Mouse (Mus musculus): ENCODE measurements around the gene Actr5. TPM values are rescaled to one million over a fixed set of nuclear protein-coding genes. Genes with fewer than 3 reads are reported as not detected.

The Actr5 gene
- polyA plus RNA-seq, 1 experiment from 2014 or later = 15.5 TPM

DNA sequence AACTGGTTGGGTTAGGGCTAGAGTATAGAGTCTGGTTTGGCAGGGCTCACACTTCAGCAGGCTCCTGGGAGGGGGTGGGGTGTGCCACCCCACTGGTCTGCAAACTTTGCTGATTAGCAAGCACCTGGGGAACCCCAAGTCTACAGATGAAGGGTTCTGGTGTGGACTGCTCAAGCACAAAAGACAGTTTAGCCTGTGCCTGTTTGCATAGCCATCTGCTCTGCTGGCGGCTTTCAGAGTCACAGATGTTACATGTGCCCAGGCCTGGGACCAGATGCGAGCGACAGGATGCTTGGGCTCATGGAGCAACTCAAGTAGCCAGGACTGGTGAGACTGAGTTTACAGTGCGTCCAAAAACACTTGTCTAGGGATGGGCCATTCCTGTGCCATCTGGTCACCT is 48.8 kb downstream of the Actr5 start:
- Histone ChIP-seq H3K9me3 (ENCODE audit: low read depth, low read length) (no peaks in the 10 kb centered on the region), H3K36me3 (ENCODE audit: insufficient read depth) (no peaks in the 10 kb centered on the region), H3K4me2 (no peak overlapping the region), H3K27me3 (ENCODE audit: insufficient read depth, low read length) (peaks cover 21% of the 10 kb centered on the region), H3K9ac (no peak overlapping the region), H3K27ac (ENCODE audit: low read depth) (peak overlapping the region; percentile 44; the same call in 1 of the 2 replicates), H3K4me3 (ENCODE audit: low read depth, low read length) (no peak overlapping the region), H3K4me1 (ENCODE audit: insufficient read depth) (peaks cover 5% of the 10 kb centered on the region; the same call in 1 of the 2 replicates)
- no peak for TF ChIP-seq CTCF (IDR thresholded peaks at IDR 0.05; ENCODE audit: low read depth)
- DNase-seq = no peak
- peak; percentile 26; the same call in 1 of the 2 replicates for ATAC-seq (ENCODE audit: insufficient read depth)
- WGBS = 41% methylated on average over 4 of the region's 4 CpGs

DNA sequence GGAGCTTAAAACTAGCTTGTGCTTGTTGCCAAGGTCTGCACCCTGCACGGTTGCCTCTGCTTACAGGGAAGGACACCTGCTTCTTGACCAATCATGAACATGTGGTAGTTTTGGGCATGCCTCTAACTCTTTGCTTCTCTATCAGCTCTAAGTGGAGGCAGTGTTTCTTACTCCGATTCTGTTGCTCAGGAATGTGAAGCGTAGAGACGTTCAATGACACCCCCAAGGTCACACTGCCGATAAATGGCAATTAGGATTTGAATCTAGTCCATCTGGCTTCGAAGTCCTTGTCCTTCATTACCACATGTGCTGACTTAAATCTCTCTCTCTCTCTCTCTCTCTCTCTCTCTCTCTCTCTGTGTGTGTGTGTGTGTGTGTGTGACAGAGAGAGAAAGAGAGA is 49.4 kb downstream of the Actr5 start:
- H3K27me3 ChIP-seq (ENCODE audit: insufficient read depth, low read length) = peaks cover 15% of the 10 kb centered on the region
- H3K4me3 ChIP-seq (ENCODE audit: low read depth, low read length) = no peak overlapping the region
- ATAC-seq (ENCODE audit: insufficient read depth) = no peak
- 51% methylated on average over 6 of the region's 6 CpGs for WGBS
- peaks cover 5% of the 10 kb centered on the region; the same call in 1 of the 2 replicates for H3K4me1 ChIP-seq (ENCODE audit: insufficient read depth)
- no peak overlapping the region for H3K27ac ChIP-seq (ENCODE audit: low read depth)
- no peaks in the 10 kb centered on the region for H3K9me3 ChIP-seq (ENCODE audit: low read depth, low read length)
- H3K4me2 ChIP-seq = no peak overlapping the region
- TF ChIP-seq CTCF (IDR thresholded peaks at IDR 0.05; ENCODE audit: low read depth) = no peak
- no peak for DNase-seq
- no peaks in the 10 kb centered on the region for H3K36me3 ChIP-seq (ENCODE audit: insufficient read depth)
- no peak overlapping the region for H3K9ac ChIP-seq

GRCm38 (mm10) chr2:158674759-158675158 is 50.1 kb downstream of the Actr5 start:
- Histone ChIP-seq H3K27me3 (ENCODE audit: insufficient read depth, low read length) (0 out of 2 replicates have a peak, but pooled peaks cover 8% of the 10 kb centered on the region), H3K4me2 (no peak overlapping the region), H3K4me1 (ENCODE audit: insufficient read depth) (peaks cover 5% of the 10 kb centered on the region; the same call in 1 of the 2 replicates), H3K9ac (no peak overlapping the region), H3K9me3 (ENCODE audit: low read depth, low read length) (no peaks in the 10 kb centered on the region), H3K4me3 (ENCODE audit: low read depth, low read length) (no peak overlapping the region), H3K27ac (ENCODE audit: low read depth) (no peak overlapping the region), H3K36me3 (ENCODE audit: insufficient read depth) (no peaks in the 10 kb centered on the region)
- no peak for DNase-seq
- 75% methylated on average over 7 of the region's 7 CpGs for WGBS
- no peak for ATAC-seq (ENCODE audit: insufficient read depth)
- no peak for TF ChIP-seq CTCF (IDR thresholded peaks at IDR 0.05; ENCODE audit: low read depth)

GRCm38 (mm10) chr2:158675161-158675560 is 50.5 kb downstream of the Actr5 start:
- Histone ChIP-seq H3K4me2 (no peak overlapping the region), H3K4me1 (ENCODE audit: insufficient read depth) (peaks cover 5% of the 10 kb centered on the region; the same call in 1 of the 2 replicates), H3K4me3 (ENCODE audit: low read depth, low read length) (no peak overlapping the region), H3K9ac (no peak overlapping the region), H3K27ac (ENCODE audit: low read depth) (no peak overlapping the region), H3K27me3 (ENCODE audit: insufficient read depth, low read length) (0 out of 2 replicates have a peak, but pooled peaks cover 5% of the 10 kb centered on the region), H3K36me3 (ENCODE audit: insufficient read depth) (no peaks in the 10 kb centered on the region), H3K9me3 (ENCODE audit: low read depth, low read length) (no peaks in the 10 kb centered on the region)
- WGBS = 59% methylated on average over 6 of the region's 6 CpGs
- TF ChIP-seq CTCF (IDR thresholded peaks at IDR 0.05; ENCODE audit: low read depth) = no peak
- ATAC-seq (ENCODE audit: insufficient read depth) (no peak), DNase-seq (no peak)

DNA sequence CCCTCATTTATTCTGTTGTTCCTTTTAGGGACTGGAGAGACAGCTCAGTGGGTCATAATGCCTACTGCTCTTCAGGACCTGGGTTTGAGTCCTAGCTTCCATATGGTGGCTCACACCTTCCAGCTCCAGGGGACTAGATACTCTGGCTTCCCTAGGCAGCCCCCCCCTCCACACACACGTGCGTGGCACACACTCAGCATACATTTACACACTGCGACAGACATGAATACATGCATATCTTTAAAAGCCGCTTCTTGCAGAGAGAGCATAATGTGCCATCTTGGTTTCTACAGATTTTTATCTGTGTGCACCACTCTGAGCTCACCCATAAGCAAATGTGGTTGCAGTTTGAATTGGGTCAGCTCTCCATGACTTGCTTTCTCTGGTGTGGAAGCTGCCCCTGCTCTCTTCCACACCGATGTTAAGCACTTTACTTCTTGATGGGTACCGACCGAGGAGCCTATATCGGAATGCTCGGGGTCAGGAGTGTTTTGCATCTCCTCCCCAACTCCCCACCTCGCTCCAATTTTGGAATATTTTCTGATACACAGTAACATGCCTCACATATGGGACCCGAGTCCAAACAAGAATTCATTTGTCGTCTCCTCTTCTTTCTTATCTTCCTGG is 51.3 kb downstream of the Actr5 start:
- no peak overlapping the region for H3K4me3 ChIP-seq (ENCODE audit: low read depth, low read length)
- no peaks in the 10 kb centered on the region for H3K27me3 ChIP-seq (ENCODE audit: insufficient read depth, low read length)
- H3K4me2 ChIP-seq = no peak overlapping the region
- WGBS = 81% methylated on average over 12 of the region's 12 CpGs
- H3K27ac ChIP-seq (ENCODE audit: low read depth) = no peak overlapping the region
- no peak for TF ChIP-seq CTCF (IDR thresholded peaks at IDR 0.05; ENCODE audit: low read depth)
- H3K9ac ChIP-seq = no peak overlapping the region
- ATAC-seq (ENCODE audit: insufficient read depth) = no peak
- H3K9me3 ChIP-seq (ENCODE audit: low read depth, low read length) = no peaks in the 10 kb centered on the region
- no peaks in the 10 kb centered on the region for H3K36me3 ChIP-seq (ENCODE audit: insufficient read depth)
- peaks cover 5% of the 10 kb centered on the region; the same call in 1 of the 2 replicates for H3K4me1 ChIP-seq (ENCODE audit: insufficient read depth)
- no peak for DNase-seq

DNA sequence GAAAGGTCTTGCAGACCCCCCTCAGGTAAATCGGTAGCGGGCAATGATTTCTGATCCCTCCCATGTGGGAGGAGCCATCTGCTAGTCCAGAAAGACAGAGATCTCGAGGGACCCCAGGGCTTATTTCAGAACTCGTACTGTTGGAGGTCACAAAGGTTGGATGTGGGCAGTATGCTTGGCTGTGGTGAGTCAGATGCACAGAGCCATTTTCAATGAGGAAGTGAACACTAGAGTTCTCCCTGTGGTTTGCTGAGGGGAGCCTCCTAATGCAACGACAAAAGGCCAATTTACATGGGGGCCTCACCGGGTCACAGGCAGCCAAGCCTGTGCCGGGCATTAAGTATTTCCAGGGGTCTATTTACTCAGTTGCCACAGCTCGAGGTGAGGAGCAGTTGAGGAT is 53.3 kb downstream of the Actr5 start:
- Histone ChIP-seq H3K4me1 (ENCODE audit: insufficient read depth) (peaks cover 5% of the 10 kb centered on the region; the same call in 1 of the 2 replicates), H3K4me2 (no peak overlapping the region), H3K4me3 (ENCODE audit: low read depth, low read length) (no peak overlapping the region), H3K27ac (ENCODE audit: low read depth) (no peak overlapping the region), H3K36me3 (ENCODE audit: insufficient read depth) (no peaks in the 10 kb centered on the region), H3K27me3 (ENCODE audit: insufficient read depth, low read length) (no peaks in the 10 kb centered on the region), H3K9ac (no peak overlapping the region), H3K9me3 (ENCODE audit: low read depth, low read length) (no peaks in the 10 kb centered on the region)
- ATAC-seq (ENCODE audit: insufficient read depth) (no peak), DNase-seq (no peak)
- 57% methylated on average over 8 of the region's 8 CpGs for WGBS
- TF ChIP-seq CTCF (IDR thresholded peaks at IDR 0.05; ENCODE audit: low read depth) = no peak

DNA sequence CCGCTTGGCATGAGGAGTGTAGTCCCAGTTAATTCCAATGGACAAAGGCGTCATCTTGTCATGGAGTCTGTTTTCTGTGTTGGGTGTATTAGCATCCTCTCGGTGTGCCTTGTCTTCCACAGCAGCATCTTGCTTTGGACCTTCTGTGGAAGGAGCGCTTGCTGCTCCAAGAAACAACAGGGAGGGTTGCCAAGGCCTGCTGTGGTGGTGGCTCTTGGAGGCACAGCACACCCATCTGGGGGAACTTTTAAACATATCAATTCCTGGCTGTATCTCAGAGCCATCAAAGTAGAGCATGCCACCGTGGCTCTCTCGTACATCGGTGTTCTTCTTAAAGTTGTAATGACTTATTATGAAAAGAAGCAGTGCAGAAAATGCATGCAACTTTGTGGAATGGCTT is 54.4 kb downstream of the Actr5 start:
- WGBS = 90% methylated on average over 7 of the region's 7 CpGs
- DNase-seq (no peak), ATAC-seq (ENCODE audit: insufficient read depth) (no peak)
- H3K27me3 ChIP-seq (ENCODE audit: insufficient read depth, low read length) = no peaks in the 10 kb centered on the region
- H3K36me3 ChIP-seq (ENCODE audit: insufficient read depth) = no peaks in the 10 kb centered on the region
- H3K4me3 ChIP-seq (ENCODE audit: low read depth, low read length) = no peak overlapping the region
- TF ChIP-seq CTCF (IDR thresholded peaks at IDR 0.05; ENCODE audit: low read depth) = no peak
- no peak overlapping the region for H3K9ac ChIP-seq
- H3K4me1 ChIP-seq (ENCODE audit: insufficient read depth) = no peaks in the 10 kb centered on the region; the same call in 1 of the 2 replicates
- no peaks in the 10 kb centered on the region for H3K9me3 ChIP-seq (ENCODE audit: low read depth, low read length)
- no peak overlapping the region for H3K4me2 ChIP-seq
- H3K27ac ChIP-seq (ENCODE audit: low read depth) = no peak overlapping the region

All from lung, embryonic 14.5 days (tissue).